Mouse (Mus musculus): ENCODE measurements around the gene Bcl2l11.

Gene Bcl2l11

DNA sequence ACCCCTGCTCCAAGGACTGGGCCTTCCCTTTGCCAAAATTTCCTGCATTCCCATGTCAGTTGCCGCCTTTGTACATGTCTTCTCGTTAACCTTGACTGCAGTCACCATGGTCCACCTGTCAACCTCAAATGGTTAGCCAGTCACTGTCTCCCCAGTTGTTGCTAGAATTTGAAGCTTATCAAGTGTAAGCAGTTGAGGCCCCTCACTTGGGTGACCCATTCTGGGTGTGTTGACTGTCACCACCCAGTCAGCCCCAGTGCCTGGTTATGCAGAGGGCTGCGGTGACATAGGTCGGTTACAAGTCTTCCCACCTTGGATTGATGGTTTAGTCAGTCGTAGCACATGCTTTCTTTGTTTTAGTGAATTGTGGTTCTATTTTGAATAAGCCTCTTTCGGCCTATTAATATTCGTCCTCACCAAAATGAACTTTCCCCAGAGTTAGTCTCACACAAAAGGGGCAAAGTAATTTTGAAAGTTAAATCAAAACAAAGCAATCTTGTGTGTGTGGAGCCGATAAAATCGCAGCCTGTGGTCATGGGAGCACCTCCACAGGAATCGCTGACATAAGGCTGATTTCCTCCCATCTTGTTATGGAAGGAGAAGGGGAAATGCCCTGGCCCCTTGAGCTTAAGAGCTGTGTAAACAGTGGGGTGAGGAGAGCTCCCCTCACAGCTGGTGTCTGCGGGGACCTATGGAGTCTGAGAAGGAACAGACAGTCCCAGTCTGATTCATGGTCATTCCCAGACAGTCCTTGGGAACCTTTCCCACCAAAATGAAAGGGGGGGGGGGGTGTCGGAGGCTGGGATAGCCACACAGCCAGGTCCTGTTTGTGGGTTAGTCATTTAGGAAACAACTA, 30.9 kb downstream of the Bcl2l11 start:
- Histone ChIP-seq H3K36me3 (ENCODE audit: insufficient read depth, low read length) (peaks cover 80% of the 10 kb centered on the region), H3K27me3 (ENCODE audit: insufficient read depth, low read length) (no peaks in the 10 kb centered on the region), H3K4me1 (replicated peaks; ENCODE audit: low read depth, low read length) (peaks cover 74% of the 10 kb centered on the region), H3K4me3 (replicated peaks; ENCODE audit: low read length) (no peak overlapping the region), H3K9me3 (ENCODE audit: low read length) (no peaks in the 10 kb centered on the region)
- TF ChIP-seq POU5F1 (IDR thresholded peaks at IDR 0.05; ENCODE audit: borderline replicate concordance, low read length) = no peak
- no peak for TF ChIP-seq CTCF (conservative IDR thresholded peaks at IDR 0.05; ENCODE audit: low read length)
- no peak for TF ChIP-seq NANOG (IDR thresholded peaks at IDR 0.05; ENCODE audit: borderline replicate concordance, low read length)

- Histone ChIP-seq H3K4me3 (replicated peaks; ENCODE audit: low read length) (no peak overlapping the region), H3K36me3 (ENCODE audit: insufficient read depth, low read length) (peaks cover 73% of the 10 kb centered on the region), H3K27me3 (ENCODE audit: insufficient read depth, low read length) (no peaks in the 10 kb centered on the region), H3K9me3 (ENCODE audit: low read length) (no peaks in the 10 kb centered on the region), H3K4me1 (replicated peaks; ENCODE audit: low read depth, low read length) (peaks cover 67% of the 10 kb centered on the region)
- TF ChIP-seq NANOG (IDR thresholded peaks at IDR 0.05; ENCODE audit: borderline replicate concordance, low read length) (no peak), POU5F1 (IDR thresholded peaks at IDR 0.05; ENCODE audit: borderline replicate concordance, low read length) (no peak), CTCF (conservative IDR thresholded peaks at IDR 0.05; ENCODE audit: low read length) (no peak)
These were observed 33.0 kb downstream of the Bcl2l11 start for GRCm38 (mm10) chr2:128158734-128159410.

- no peak overlapping the region for H3K4me3 ChIP-seq (replicated peaks; ENCODE audit: low read length)
- no peaks in the 10 kb centered on the region for H3K27me3 ChIP-seq (ENCODE audit: insufficient read depth, low read length)
- H3K36me3 ChIP-seq (ENCODE audit: insufficient read depth, low read length) = peaks cover 66% of the 10 kb centered on the region
- TF ChIP-seq CTCF (conservative IDR thresholded peaks at IDR 0.05; ENCODE audit: low read length) (no peak), NANOG (IDR thresholded peaks at IDR 0.05; ENCODE audit: borderline replicate concordance, low read length) (no peak), POU5F1 (IDR thresholded peaks at IDR 0.05; ENCODE audit: borderline replicate concordance, low read length) (no peak)
- H3K4me1 ChIP-seq (replicated peaks; ENCODE audit: low read depth, low read length) = peaks cover 61% of the 10 kb centered on the region
- no peaks in the 10 kb centered on the region for H3K9me3 ChIP-seq (ENCODE audit: low read length)
These were observed 33.8 kb downstream of the Bcl2l11 start for GRCm38 (mm10) chr2:128159619-128160125.

DNA sequence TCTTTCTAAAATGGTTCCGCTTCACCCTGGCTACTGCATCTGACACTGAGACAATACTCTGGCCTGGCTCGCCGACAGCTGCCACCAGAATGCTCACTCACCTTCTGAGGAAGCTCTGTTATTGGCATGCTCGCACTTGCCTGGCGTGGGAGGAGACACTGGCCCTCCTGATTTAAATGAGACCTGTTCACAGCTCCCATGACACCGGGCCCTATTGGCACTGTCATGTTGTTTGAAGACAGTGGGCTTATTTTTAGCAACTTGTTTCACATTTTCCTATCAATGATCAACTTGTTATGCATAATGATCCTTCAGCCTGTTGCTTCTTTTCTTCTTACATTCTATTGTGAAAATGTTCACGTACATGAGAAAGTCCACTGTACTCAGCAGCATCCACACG, 37.3 kb downstream of the Bcl2l11 start:
- peaks cover 44% of the 10 kb centered on the region for H3K4me1 ChIP-seq (replicated peaks; ENCODE audit: low read depth, low read length)
- H3K27me3 ChIP-seq (ENCODE audit: insufficient read depth, low read length) = no peaks in the 10 kb centered on the region
- no peaks in the 10 kb centered on the region for H3K9me3 ChIP-seq (ENCODE audit: low read length)
- no peak for TF ChIP-seq CTCF (conservative IDR thresholded peaks at IDR 0.05; ENCODE audit: low read length)
- TF ChIP-seq NANOG (IDR thresholded peaks at IDR 0.05; ENCODE audit: borderline replicate concordance, low read length) = no peak
- peaks cover 31% of the 10 kb centered on the region for H3K36me3 ChIP-seq (ENCODE audit: insufficient read depth, low read length)
- H3K4me3 ChIP-seq (replicated peaks; ENCODE audit: low read length) = no peak overlapping the region

DNA sequence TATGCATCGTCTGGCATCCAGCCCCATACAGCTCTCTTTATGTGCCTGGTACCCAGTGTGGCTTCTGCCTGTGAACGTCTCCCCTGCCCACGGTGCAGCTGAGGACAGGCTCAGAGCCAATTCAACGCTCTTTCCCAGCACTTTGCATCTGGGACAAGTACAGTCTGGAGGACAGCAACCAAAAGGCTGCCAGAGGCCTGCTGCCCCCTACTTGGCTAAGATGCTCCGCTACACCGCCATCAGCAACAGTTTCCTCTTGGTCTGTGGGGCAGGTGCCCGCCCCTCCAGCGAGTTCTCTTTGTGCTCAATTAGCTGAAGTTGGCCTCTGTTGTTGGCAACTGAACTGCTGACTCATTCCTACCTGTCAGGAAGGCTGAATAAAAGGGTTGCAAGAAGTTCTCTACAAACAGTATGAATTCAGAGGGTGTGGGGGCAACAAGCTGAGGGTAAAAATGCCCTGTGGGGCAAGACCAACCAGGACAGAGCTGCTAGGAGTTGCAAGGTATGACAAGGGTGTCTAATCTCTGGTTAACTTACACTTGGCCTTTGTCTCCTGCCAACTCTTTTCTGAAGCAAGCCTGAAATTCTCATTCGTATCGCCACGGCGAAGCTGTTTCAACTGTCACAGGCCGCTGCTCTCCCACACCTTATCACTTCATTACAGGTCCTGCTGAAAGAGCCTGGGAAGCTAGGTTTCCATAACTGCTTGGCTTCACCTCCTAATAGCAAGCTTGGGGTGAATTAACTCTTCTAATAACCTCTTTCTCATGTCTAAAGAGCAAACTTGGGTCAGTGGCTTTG, 41.0 kb downstream of the Bcl2l11 start:
- Histone ChIP-seq H3K4me1 (replicated peaks; ENCODE audit: low read depth, low read length) (peaks cover 36% of the 10 kb centered on the region), H3K27me3 (ENCODE audit: insufficient read depth, low read length) (no peaks in the 10 kb centered on the region), H3K4me3 (replicated peaks; ENCODE audit: low read length) (no peak overlapping the region; the same call in 1 of the 2 replicates), H3K36me3 (ENCODE audit: insufficient read depth, low read length) (peaks cover 1% of the 10 kb centered on the region; the same call in 1 of the 2 replicates), H3K9me3 (ENCODE audit: low read length) (no peaks in the 10 kb centered on the region)
- TF ChIP-seq CTCF (conservative IDR thresholded peaks at IDR 0.05; ENCODE audit: low read length) (no peak), NANOG (IDR thresholded peaks at IDR 0.05; ENCODE audit: borderline replicate concordance, low read length) (no peak), POU5F1 (IDR thresholded peaks at IDR 0.05; ENCODE audit: borderline replicate concordance, low read length) (no peak)

- Histone ChIP-seq H3K36me3 (ENCODE audit: insufficient read depth, low read length) (no peaks in the 10 kb centered on the region), H3K27me3 (ENCODE audit: insufficient read depth, low read length) (no peaks in the 10 kb centered on the region), H3K4me1 (replicated peaks; ENCODE audit: low read depth, low read length) (peaks cover 27% of the 10 kb centered on the region), H3K9me3 (ENCODE audit: low read length) (peaks cover 5% of the 10 kb centered on the region; the same call in 1 of the 2 replicates), H3K4me3 (replicated peaks; ENCODE audit: low read length) (no peak overlapping the region)
- TF ChIP-seq CTCF (conservative IDR thresholded peaks at IDR 0.05; ENCODE audit: low read length) = no peak
- TF ChIP-seq POU5F1 (IDR thresholded peaks at IDR 0.05; ENCODE audit: borderline replicate concordance, low read length) = no peak
These were observed 42.1 kb downstream of the Bcl2l11 start for GRCm38 (mm10) chr2:128167930-128168329.

- Histone ChIP-seq H3K36me3 (ENCODE audit: insufficient read depth, low read length) (no peaks in the 10 kb centered on the region), H3K4me3 (replicated peaks; ENCODE audit: low read length) (no peak overlapping the region), H3K9me3 (ENCODE audit: low read length) (peaks cover 5% of the 10 kb centered on the region; the same call in 1 of the 2 replicates), H3K27me3 (ENCODE audit: insufficient read depth, low read length) (no peaks in the 10 kb centered on the region), H3K4me1 (replicated peaks; ENCODE audit: low read depth, low read length) (peaks cover 22% of the 10 kb centered on the region)
- no peak for TF ChIP-seq NANOG (IDR thresholded peaks at IDR 0.05; ENCODE audit: borderline replicate concordance, low read length)
These were observed 43.6 kb downstream of the Bcl2l11 start for GRCm38 (mm10) chr2:128169486-128169885.

DNA sequence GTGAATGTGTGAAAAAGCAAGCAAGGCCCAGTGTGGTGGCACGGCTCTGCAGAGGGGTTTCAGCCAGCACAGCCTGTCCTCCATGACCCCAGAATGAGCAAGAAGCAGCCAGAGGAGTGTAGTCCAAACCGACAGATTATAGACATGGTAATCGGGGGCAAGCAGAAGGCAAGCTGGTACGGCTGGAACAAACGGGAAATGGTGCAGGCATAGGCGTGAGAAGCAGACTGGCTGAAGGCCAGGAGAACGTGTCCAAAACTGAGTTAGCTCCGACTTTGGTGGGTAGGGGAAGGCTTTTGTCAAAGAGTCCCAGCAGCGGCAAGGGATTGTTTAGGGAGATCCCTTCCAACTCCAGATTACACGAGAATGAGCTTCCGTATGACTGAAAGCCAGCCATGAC, 44.1 kb downstream of the Bcl2l11 start:
- no peak for TF ChIP-seq NANOG (IDR thresholded peaks at IDR 0.05; ENCODE audit: borderline replicate concordance, low read length)
- no peak for TF ChIP-seq POU5F1 (IDR thresholded peaks at IDR 0.05; ENCODE audit: borderline replicate concordance, low read length)
- no peak for TF ChIP-seq CTCF (conservative IDR thresholded peaks at IDR 0.05; ENCODE audit: low read length)
- Histone ChIP-seq H3K36me3 (ENCODE audit: insufficient read depth, low read length) (no peaks in the 10 kb centered on the region), H3K9me3 (ENCODE audit: low read length) (peaks cover 5% of the 10 kb centered on the region; the same call in 1 of the 2 replicates), H3K27me3 (ENCODE audit: insufficient read depth, low read length) (no peaks in the 10 kb centered on the region), H3K4me1 (replicated peaks; ENCODE audit: low read depth, low read length) (peaks cover 23% of the 10 kb centered on the region), H3K4me3 (replicated peaks; ENCODE audit: low read length) (no peak overlapping the region)

Measured in E14TG2a.4 (cell line).